Mouse (Mus musculus) liver, embryonic 14.5 days (tissue): ENCODE measurements around the gene Nat8f5.

Experiments
- CTCF ChIP-seq: IDR thresholded peaks from 2 replicates; pipeline ENCODE4 v1.5.1; 2016; ENCODE audit warnings: antibody characterized with exemption, low read depth, control low read depth
- EP300 ChIP-seq: IDR thresholded peaks from 2 replicates; pipeline ENCODE4 v1.6.1; 2016; ENCODE audit warnings: antibody characterized with exemption, low read depth

DNA sequence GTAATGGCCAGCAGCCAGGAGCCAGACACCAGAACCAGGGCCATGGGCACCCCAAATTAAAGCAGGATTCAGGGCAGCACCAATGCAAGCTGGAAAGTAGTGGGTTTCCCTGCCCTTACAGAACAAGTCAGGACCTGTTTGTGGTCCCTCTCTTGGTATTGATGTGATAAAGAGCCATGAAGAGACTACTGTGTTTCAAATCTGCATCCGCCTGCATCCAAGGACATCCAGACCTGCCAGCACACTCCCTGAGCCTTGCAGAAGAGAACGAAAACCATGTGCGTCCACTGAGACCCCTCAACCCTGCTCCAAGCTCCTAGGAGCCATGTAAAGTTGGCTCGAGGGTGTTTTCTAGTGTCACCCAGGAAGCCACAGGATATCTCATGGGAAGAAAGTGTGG, 27.4 kb upstream of the Nat8f5 start:
- TF ChIP-seq CTCF (no peak), EP300 (no peak)
